Mouse (Mus musculus) MEL (cell line): ENCODE measurements around the gene C87499. TPM values are rescaled to one million over a fixed set of nuclear protein-coding genes. Genes with fewer than 3 reads are reported as not detected.
A peak's percentile ranks its signal among the peaks of the same experiment; 100 is the strongest.

Experiments used
- DNase-seq: peaks from one replicate; pipeline ENCODE4 v3.0.0; 2011; ENCODE audit warnings: low read depth, low spot score
- H3K27ac ChIP-seq: 2 replicates; pipeline ENCODE4 v1.5.1; 2012; ENCODE audit warnings: low read depth, mild to moderate bottlenecking, control low read depth, low read length, moderate library complexity; ENCODE audit not compliant: control insufficient read depth
- H3K27me3 ChIP-seq, 2 experiments: fragments of 150-350 bp in 1 of 2; sonication (generic) in 1 of 2; 2 replicates each; pipeline ENCODE4 v1.6.1; 2012; ENCODE audit warnings: low read length in 2 of 2, mild to moderate bottlenecking in 2 of 2, improper control_type of control experiment in 1 of 2, moderate library complexity in 1 of 2; ENCODE audit not compliant: insufficient read depth in 2 of 2, control insufficient read depth in 1 of 2
- H3K36me3 ChIP-seq, 2 experiments: 2 replicates each; pipeline ENCODE4 v1.6.1; 2012 to 2014; ENCODE audit warnings: low read length in 2 of 2, improper control_type of control experiment in 1 of 2, inconsistent platforms in 1 of 2, mild to moderate bottlenecking in 1 of 2; ENCODE audit not compliant: insufficient read depth in 2 of 2, control insufficient read depth in 1 of 2
- H3K4me1 ChIP-seq, 2 experiments: fragments of 150-350 bp in 1 of 2; sonication (generic) in 1 of 2; 2 replicates each; pipeline ENCODE4 v1.6.1; 2012; ENCODE audit warnings: low read length in 2 of 2, improper control_type of control experiment in 1 of 2, mild to moderate bottlenecking in 1 of 2; ENCODE audit not compliant: insufficient read depth in 2 of 2, control insufficient read depth in 1 of 2
- H3K4me3 ChIP-seq, 2 experiments: fragments of 150-350 bp in 1 of 2; sonication (generic) in 1 of 2; 2 replicates each; pipeline ENCODE4 v1.5.1; 2012; ENCODE audit warnings: low read depth in 2 of 2, low read length in 2 of 2, mild to moderate bottlenecking in 2 of 2, moderate library complexity in 2 of 2, control low read depth in 1 of 2, improper control_type of control experiment in 1 of 2; ENCODE audit not compliant: control insufficient read depth in 1 of 2, insufficient read depth in 1 of 2
- H3K79me2 ChIP-seq: 2 replicates; pipeline ENCODE4 v1.6.1; 2012; ENCODE audit warnings: mild to moderate bottlenecking, low read length, moderate library complexity; ENCODE audit not compliant: control insufficient read depth, poor library complexity, insufficient read depth
- H3K9ac ChIP-seq: 2 replicates; pipeline ENCODE4 v1.6.1; 2012; ENCODE audit warnings: low read depth, mild to moderate bottlenecking, control low read depth, low read length, moderate library complexity; ENCODE audit not compliant: control insufficient read depth, poor library complexity, severe bottlenecking
- H3K9me3 ChIP-seq: fragments of 150-350 bp; sonication (generic); replicated peaks from 2 replicates; pipeline ENCODE4 v1.6.1; 2012; ENCODE audit warnings: mild to moderate bottlenecking, low read length, improper control_type of control experiment, moderate library complexity; ENCODE audit not compliant: insufficient read depth
- BHLHE40 ChIP-seq: IDR thresholded peaks from 2 replicates; pipeline ENCODE4 v1.6.1; 2012; ENCODE audit warnings: low read depth, mild to moderate bottlenecking, inconsistent platforms, low read length, improper control_type of control experiment, borderline replicate concordance
- CHD2 ChIP-seq: IDR thresholded peaks from 2 replicates; pipeline ENCODE4 v1.6.1; 2011; ENCODE audit warnings: low read length, improper control_type of control experiment
- CTCF ChIP-seq, 3 experiments: IDR thresholded peaks in 2 of 3; conservative IDR thresholded peaks in 1 of 3; 2 replicates each; pipeline ENCODE4 v1.5.1; 2011 to 2012; ENCODE audit warnings: low read length in 3 of 3, low read depth in 2 of 3, mild to moderate bottlenecking in 2 of 3, improper control_type of control experiment in 1 of 3, inconsistent platforms in 1 of 3, mixed read lengths in 1 of 3, moderate library complexity in 1 of 3; ENCODE audit not compliant: control insufficient read depth in 1 of 3, insufficient read depth in 1 of 3, poor library complexity in 1 of 3, severe bottlenecking in 1 of 3
- EP300 ChIP-seq, 2 experiments: IDR thresholded peaks; 2 replicates each; pipeline ENCODE4 v1.6.1; 2011; ENCODE audit warnings: improper control_type of control experiment in 2 of 2, low read length in 2 of 2, low read depth in 1 of 2, mild to moderate bottlenecking in 1 of 2
- GABPA ChIP-seq: IDR thresholded peaks from 2 replicates; pipeline ENCODE4 v1.6.1; 2012; ENCODE audit warnings: low read depth, mild to moderate bottlenecking, inconsistent platforms, low read length, improper control_type of control experiment, moderate library complexity
- JUND ChIP-seq: IDR thresholded peaks from 2 replicates; pipeline ENCODE4 v1.6.1; 2011; ENCODE audit warnings: low read depth, mild to moderate bottlenecking, improper control_type of control experiment, low read length
- KAT2A ChIP-seq: conservative IDR thresholded peaks from 2 replicates; pipeline ENCODE4 v1.6.1; 2012; ENCODE audit warnings: low read depth, low read length, improper control_type of control experiment, inconsistent platforms
- MAFK ChIP-seq: IDR thresholded peaks from 2 replicates; pipeline ENCODE4 v1.6.1; 2011; ENCODE audit warnings: low read depth, mild to moderate bottlenecking, low read length, improper control_type of control experiment, borderline replicate concordance
- MAZ ChIP-seq: IDR thresholded peaks from 2 replicates; pipeline ENCODE4 v1.6.1; 2012; ENCODE audit warnings: low read depth, mild to moderate bottlenecking, inconsistent platforms, low read length, improper control_type of control experiment
- MXI1 ChIP-seq: IDR thresholded peaks from 2 replicates; pipeline ENCODE4 v1.6.1; 2011; ENCODE audit warnings: mild to moderate bottlenecking, low read depth, low read length, improper control_type of control experiment
- MYC ChIP-seq: IDR thresholded peaks from 2 replicates; pipeline ENCODE4 v1.6.1; 2011; ENCODE audit warnings: low read depth, mild to moderate bottlenecking, low read length, improper control_type of control experiment, moderate library complexity
- NRF1 ChIP-seq: IDR thresholded peaks from 2 replicates; pipeline ENCODE4 v1.6.1; 2014; ENCODE audit warnings: low read depth, mild to moderate bottlenecking, inconsistent platforms, low read length, improper control_type of control experiment, moderate library complexity; ENCODE audit not compliant: poor library complexity, insufficient read depth, severe bottlenecking
- POLR2A ChIP-seq, 2 experiments: IDR thresholded peaks; 2 replicates each; pipeline ENCODE4 v1.6.1; 2011 to 2012; ENCODE audit warnings: low read length in 2 of 2, mild to moderate bottlenecking in 2 of 2, control low read depth in 1 of 2, improper control_type of control experiment in 1 of 2, low read depth in 1 of 2, moderate library complexity in 1 of 2; ENCODE audit not compliant: control insufficient read depth in 1 of 2, insufficient read depth in 1 of 2, poor library complexity in 1 of 2
- RAD21 ChIP-seq: IDR thresholded peaks from 2 replicates; pipeline ENCODE4 v1.6.1; 2011; ENCODE audit warnings: mild to moderate bottlenecking, low read depth, low read length, improper control_type of control experiment
- RCOR1 ChIP-seq: IDR thresholded peaks from 2 replicates; pipeline ENCODE4 v1.6.1; 2012; ENCODE audit warnings: low read depth, mild to moderate bottlenecking, inconsistent platforms, low read length, improper control_type of control experiment
- SIN3A ChIP-seq: IDR thresholded peaks from 2 replicates; pipeline ENCODE4 v1.6.1; 2012; ENCODE audit warnings: low read length, improper control_type of control experiment, inconsistent platforms
- SMC3 ChIP-seq: IDR thresholded peaks from 2 replicates; pipeline ENCODE4 v1.6.1; 2011; ENCODE audit warnings: low read depth, low read length, improper control_type of control experiment
- TAL1 ChIP-seq: IDR thresholded peaks from 2 replicates; pipeline ENCODE4 v1.6.1; 2012; ENCODE audit warnings: mild to moderate bottlenecking, inconsistent platforms, low read length, moderate library complexity, mixed read lengths
- TBP ChIP-seq: IDR thresholded peaks from 2 replicates; pipeline ENCODE4 v1.8.0; 2011; ENCODE audit warnings: low read depth, low read length, improper control_type of control experiment
- TCF12 ChIP-seq: IDR thresholded peaks from 2 replicates; pipeline ENCODE4 v1.6.1; 2014; ENCODE audit warnings: low read depth, mild to moderate bottlenecking, inconsistent platforms, low read length, improper control_type of control experiment, moderate library complexity
- UBTF ChIP-seq: IDR thresholded peaks from 2 replicates; pipeline ENCODE4 v1.6.1; 2012; ENCODE audit warnings: low read depth, mild to moderate bottlenecking, inconsistent platforms, low read length, improper control_type of control experiment, moderate library complexity, borderline replicate concordance; ENCODE audit not compliant: insufficient read depth
- ZC3H11A ChIP-seq: IDR thresholded peaks from 2 replicates; pipeline ENCODE4 v1.6.1; 2012; ENCODE audit warnings: low read depth, mild to moderate bottlenecking, inconsistent platforms, low read length, improper control_type of control experiment
- ZMIZ1 ChIP-seq: IDR thresholded peaks from 2 replicates; pipeline ENCODE4 v1.6.1; 2012; ENCODE audit warnings: low read depth, mild to moderate bottlenecking, inconsistent platforms, low read length, improper control_type of control experiment, moderate library complexity
- ZNF384 ChIP-seq: IDR thresholded peaks from 2 replicates; pipeline ENCODE4 v1.6.1; 2012; ENCODE audit warnings: low read depth, mild to moderate bottlenecking, inconsistent platforms, low read length, improper control_type of control experiment
- polyA plus RNA-seq, 2 experiments: library from polyadenylated mRNA; stranded (reverse) in 1 of 2; unstranded in 1 of 2; fragments of >175 nt in 1 of 2; fragments of >200 nt in 1 of 2; gene quantifications; 2 replicates each; pipeline versions ENCODE4 v1.2.1 to v1.2.4; 2012; ENCODE audit warnings: low replicate concordance in 2 of 2, low read depth in 1 of 2; ENCODE audit not compliant: insufficient read length in 2 of 2, insufficient read depth in 1 of 2, missing spikeins in 1 of 2
- total RNA-seq: library from RNA; depleted of rRNA; stranded (reverse); fragments of 300-350 nt; gene quantifications from 2 replicates; pipeline ENCODE4 v1.2.3, GENCODE M21; 2012

Gene C87499
- total and polyA plus RNA-seq, 3 experiments = not detected

GRCm38 (mm10) chr4:88644359-88644758, 10.1 kb upstream of the C87499 start, which contains the start of gene Ifna13:
Gene Ifna13, minus strand, starts transcription at chr4:88644459.
- no peak within 1 kb of the TSS for H3K9ac ChIP-seq
- no peaks in the 10 kb centered on the region for H3K79me2 ChIP-seq
- H3K4me1 ChIP-seq = no peaks in the 10 kb centered on the region
- H3K36me3 ChIP-seq = no peaks in the 10 kb centered on the region
- peak; percentile 24 for DNase-seq
- no peak within 1 kb of the TSS for H3K4me3 ChIP-seq
- no peaks in the 10 kb centered on the region for H3K27me3 ChIP-seq
- H3K27ac ChIP-seq = no peak within 1 kb of the TSS
- TF ChIP-seq TAL1 (no peak), EP300 (IDR thresholded peaks at IDR 0.05; ENCODE audit: low read depth in 1 of 2, low read length in 2 of 2) (no peak), ZNF384 (peak; percentile 81), CHD2 (no peak), SIN3A (no peak), MYC (no peak)
- no peaks in the 10 kb centered on the region for H3K9me3 ChIP-seq

GRCm38 (mm10) chr4:88642526-88642925, 8.3 kb upstream of the C87499 start:
- H3K4me3 ChIP-seq = no peak overlapping the region
- TF ChIP-seq CTCF (IDR thresholded peaks at IDR 0.05 in 2 of 3, conservative IDR thresholded peaks at IDR 0.05 in 1 of 3; ENCODE audit: control insufficient read depth in 1 of 3, insufficient read depth in 1 of 3, low read depth in 2 of 3, low read length in 3 of 3, poor library complexity in 1 of 3, severe bottlenecking in 1 of 3) = no peak
- TF ChIP-seq ZC3H11A = no peak
- peak; percentile 55; the same call in 1 of the 2 replicates for TF ChIP-seq RCOR1
- no peaks in the 10 kb centered on the region for H3K79me2 ChIP-seq
- H3K4me1 ChIP-seq = no peaks in the 10 kb centered on the region
- H3K27ac ChIP-seq = no peak overlapping the region
- H3K27me3 ChIP-seq = no peaks in the 10 kb centered on the region; a peak in 1 of 4 replicates
- DNase-seq = peak; percentile 63
- H3K9ac ChIP-seq = no peak overlapping the region
- no peaks in the 10 kb centered on the region for H3K36me3 ChIP-seq
- no peaks in the 10 kb centered on the region for H3K9me3 ChIP-seq

- peak; percentile 99 for DNase-seq
- Histone ChIP-seq H3K4me3 (peak overlapping the region; percentile 65 to 71), H3K9me3 (no peaks in the 10 kb centered on the region), H3K79me2 (no peaks in the 10 kb centered on the region), H3K27me3 (no peaks in the 10 kb centered on the region; a peak in 1 of 4 replicates), H3K4me1 (no peaks in the 10 kb centered on the region), H3K36me3 (no peaks in the 10 kb centered on the region), H3K27ac (no peak overlapping the region), H3K9ac (no peak overlapping the region)
- no peak for TF ChIP-seq ZC3H11A
- peak; percentile 94 for TF ChIP-seq MAZ
- TF ChIP-seq SMC3 = peak; percentile 48
- peak; percentile 50 for TF ChIP-seq RAD21
- peak; percentile 59 for TF ChIP-seq RCOR1
- no peak for TF ChIP-seq JUND
- peak; percentile 100 for TF ChIP-seq TBP
- TF ChIP-seq MXI1 = no peak
- no peak for TF ChIP-seq MAFK
- no peak for TF ChIP-seq GABPA
- 0 out of 2 replicates have a peak, but pooled peaks have one; percentile 6 for TF ChIP-seq BHLHE40
- TF ChIP-seq ZNF384 = peak; percentile 94
- peak; percentile 100 for TF ChIP-seq UBTF
- no peak for TF ChIP-seq KAT2A
- TF ChIP-seq ZMIZ1 = no peak
- TF ChIP-seq NRF1 = no peak
- peak; percentile 68 to 85 (median 76) for TF ChIP-seq CTCF (IDR thresholded peaks at IDR 0.05 in 2 of 3, conservative IDR thresholded peaks at IDR 0.05 in 1 of 3; ENCODE audit: control insufficient read depth in 1 of 3, insufficient read depth in 1 of 3, low read depth in 2 of 3, low read length in 3 of 3, poor library complexity in 1 of 3, severe bottlenecking in 1 of 3)
- TF ChIP-seq TCF12 = no peak
- no peak for TF ChIP-seq POLR2A (IDR thresholded peaks at IDR 0.05; ENCODE audit: control insufficient read depth in 1 of 2, insufficient read depth in 1 of 2, low read depth in 1 of 2, low read length in 2 of 2, poor library complexity in 1 of 2)
These were observed 7.0 kb upstream of the C87499 start for GRCm38 (mm10) chr4:88641077-88641831.
